Mouse (Mus musculus): ENCODE data around the gene Hapln3.

Gene Hapln3

GRCm38 (mm10) chr7:79130843-79131444 is at the start of gene Hapln3:
TSS of gene Hapln3 (minus strand) at chr7:79131018.
- peak; percentile 16 for DNase-seq (ENCODE audit: low spot score)

GRCm38 (mm10) chr7:79173800-79174199 is 43.0 kb upstream of the Hapln3 start:
- DNase-seq (ENCODE audit: low spot score) = no peak

GRCm38 (mm10) chr7:79171782-79172181 is 41.0 kb upstream of the Hapln3 start:
- no peak for DNase-seq (ENCODE audit: low spot score)

GRCm38 (mm10) chr7:79167006-79167562 is 36.3 kb upstream of the Hapln3 start:
- no peak for DNase-seq (ENCODE audit: low spot score)

- no peak for DNase-seq (ENCODE audit: low spot score)
These were observed 28.6 kb upstream of the Hapln3 start for GRCm38 (mm10) chr7:79159406-79159805.

- DNase-seq (ENCODE audit: low spot score) = no peak
These were observed 18.7 kb upstream of the Hapln3 start for GRCm38 (mm10) chr7:79149522-79149921.

GRCm38 (mm10) chr7:79148711-79149266 is 18.0 kb upstream of the Hapln3 start, which contains the start of gene Mfge8:
TSS of gene Mfge8 (minus strand) at chr7:79149060.
- DNase-seq (ENCODE audit: low spot score) = peak; percentile 91

GRCm38 (mm10) chr7:79147931-79148653 is 17.3 kb upstream of the Hapln3 start:
- DNase-seq (ENCODE audit: low spot score) = no peak

GRCm38 (mm10) chr7:79147011-79147837 is 16.4 kb upstream of the Hapln3 start:
- DNase-seq (ENCODE audit: low spot score) = no peak

- peak; percentile 80 for DNase-seq (ENCODE audit: low spot score)
These were observed 10.1 kb upstream of the Hapln3 start for GRCm38 (mm10) chr7:79140897-79141296.

GRCm38 (mm10) chr7:79139891-79140591 is 9.2 kb upstream of the Hapln3 start:
- DNase-seq (ENCODE audit: low spot score) = no peak

GRCm38 (mm10) chr7:79139328-79139824 is 8.6 kb upstream of the Hapln3 start:
- DNase-seq (ENCODE audit: low spot score) = no peak

- no peak for DNase-seq (ENCODE audit: low spot score)
These were observed 2.6 kb upstream of the Hapln3 start for GRCm38 (mm10) chr7:79133391-79133790.

- no peak for DNase-seq (ENCODE audit: low spot score)
These were observed 433 bp downstream of the Hapln3 start for GRCm38 (mm10) chr7:79130385-79130784.

- DNase-seq (ENCODE audit: low spot score) = no peak
These were observed 935 bp downstream of the Hapln3 start for GRCm38 (mm10) chr7:79129883-79130282.

- no peak for DNase-seq (ENCODE audit: low spot score)
These were observed 7.4 kb downstream of the Hapln3 start for GRCm38 (mm10) chr7:79123465-79123864.

GRCm38 (mm10) chr7:79113848-79114247 is 17.0 kb downstream of the Hapln3 start:
- DNase-seq (ENCODE audit: low spot score) = no peak

- no peak for DNase-seq (ENCODE audit: low spot score)
These were observed 34.3 kb downstream of the Hapln3 start for GRCm38 (mm10) chr7:79096492-79096891.

GRCm38 (mm10) chr7:79089111-79089510 is 41.7 kb downstream of the Hapln3 start:
- no peak for DNase-seq (ENCODE audit: low spot score)

- DNase-seq (ENCODE audit: low spot score) = peak; percentile 59
These were observed 50.0 kb downstream of the Hapln3 start for GRCm38 (mm10) chr7:79080572-79081399.
